Mouse (Mus musculus) right cerebral cortex, adult 18-20 months (tissue): Measurements from ENCODE around the gene Vmn2r83.

Source experiments
- DNase-seq: peaks from one replicate; pipeline ENCODE4 v3.0.0; 2022; ENCODE audit warnings: mixed read lengths

Gene Vmn2r83

GRCm38 (mm10) chr10:79538323-79538722, 69.8 kb downstream of the Vmn2r83 start:
- DNase-seq: no peak

- DNase-seq: no peak
Observed at GRCm38 (mm10) chr10:79538873-79539272, 70.3 kb downstream of the Vmn2r83 start.

GRCm38 (mm10) chr10:79539701-79540495, 71.4 kb downstream of the Vmn2r83 start:
- no peak for DNase-seq

GRCm38 (mm10) chr10:79540746-79541145, 72.2 kb downstream of the Vmn2r83 start:
- DNase-seq: no peak

- DNase-seq: no peak
Observed at GRCm38 (mm10) chr10:79541522-79541921, 73.0 kb downstream of the Vmn2r83 start.

GRCm38 (mm10) chr10:79542171-79542570, 73.6 kb downstream of the Vmn2r83 start:
- DNase-seq: no peak
